Mouse (Mus musculus) heart, postnatal 0 days (tissue): ENCODE measurements at regions not wholly inside any gene's neighbourhood (a gene's known extent, or its start where the extent isn't known, plus 50 kb on each side); places are given as distances from the start of the nearest gene placed in this dataset.

ENCODE experiments used
- ATAC-seq: fragments of 200-750 bp; cut with Nextera tagmentation; 2 replicates; pipeline ENCODE4 v1.8.0; 2017; ENCODE audit warnings: low read depth, moderate number of reproducible peaks, moderate library complexity; ENCODE audit not compliant: insufficient read depth
- DNase-seq: peaks from one replicate; pipeline ENCODE4 v3.0.0-alpha.2; 2016; ENCODE audit warnings: low spot score
- H3K27ac ChIP-seq: fragments of 300-500 bp; sonication (generic); 2 replicates; pipeline ENCODE4 v1.5.1; 2014; ENCODE audit warnings: low read depth, mild to moderate bottlenecking
- H3K27me3 ChIP-seq: fragments of 300-500 bp; sonication (generic); 2 replicates; pipeline ENCODE4 v1.6.1; 2014; ENCODE audit warnings: low read length, mixed read lengths; ENCODE audit not compliant: control insufficient read depth, insufficient read depth
- H3K36me3 ChIP-seq: fragments of 300-500 bp; sonication (generic); replicated peaks from 2 replicates; pipeline ENCODE4 v1.6.1; 2014; ENCODE audit warnings: low read length, mixed read lengths; ENCODE audit not compliant: control insufficient read depth, insufficient read depth
- H3K4me1 ChIP-seq: fragments of 300-500 bp; sonication (generic); 2 replicates; pipeline ENCODE4 v1.6.1; 2014; ENCODE audit warnings: antibody characterized with exemption; ENCODE audit not compliant: control insufficient read depth, insufficient read depth
- H3K4me2 ChIP-seq: fragments of 300-500 bp; sonication (generic); 2 replicates; pipeline ENCODE4 v1.6.1; 2014; ENCODE audit warnings: low read depth, mild to moderate bottlenecking, low read length, moderate library complexity
- H3K4me3 ChIP-seq: fragments of 300-500 bp; sonication (generic); 2 replicates; pipeline ENCODE4 v1.5.1; 2014; ENCODE audit warnings: low read depth, low read length
- H3K9ac ChIP-seq: fragments of 300-500 bp; sonication (generic); replicated peaks from 2 replicates; pipeline ENCODE4 v1.6.1; 2014; ENCODE audit warnings: low read depth, low read length, mixed read lengths
- H3K9me3 ChIP-seq: fragments of 300-500 bp; sonication (generic); replicated peaks from 2 replicates; pipeline ENCODE4 v1.6.1; 2016; ENCODE audit warnings: low read length; ENCODE audit not compliant: control insufficient read depth
- CTCF ChIP-seq: IDR thresholded peaks from 2 replicates; pipeline ENCODE4 v1.5.1; 2016; ENCODE audit warnings: antibody characterized with exemption, control low read depth, low read depth
- EP300 ChIP-seq: IDR thresholded peaks from 2 replicates; pipeline ENCODE4 v1.6.1; 2016; ENCODE audit warnings: antibody characterized with exemption, low read depth
- WGBS: fragments of 180-500 bp; shearing (Covaris S2); extraction: QIAGEN DNeasy Blood & Tissue Kit; methylation state at CpG from one replicate; pipeline ENCODE4 v1.1.7; 2014; 5-methylcytosine and 5-hydroxymethylcytosine counted together

DNA sequence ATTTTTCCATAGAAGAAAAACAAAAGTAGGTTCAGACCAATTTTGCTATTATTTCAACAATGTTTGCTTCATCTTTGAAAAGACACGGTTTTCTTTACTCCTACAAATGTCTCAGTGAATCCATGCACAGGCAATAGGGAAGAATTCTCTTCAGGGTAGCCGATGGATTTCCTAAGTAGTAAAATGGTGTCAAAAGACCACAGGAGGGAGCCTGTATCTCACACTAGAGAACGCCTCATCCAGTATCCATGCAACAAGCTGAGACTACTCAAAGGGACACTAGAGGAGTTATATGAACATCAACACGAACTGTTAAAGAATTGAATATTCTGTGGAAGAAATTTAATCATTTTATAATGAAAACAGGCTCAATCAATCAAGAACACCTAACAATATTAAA is 174.8 kb upstream of the Tacr3 start:
- H3K27ac ChIP-seq = no peak overlapping the region
- TF ChIP-seq CTCF (peak; percentile 46), EP300 (no peak)
- H3K9ac ChIP-seq = no peak overlapping the region
- 25% methylated on average over 4 of the region's 4 CpGs for WGBS
- H3K36me3 ChIP-seq = no peaks in the 10 kb centered on the region
- no peak for DNase-seq
- H3K4me1 ChIP-seq = no peaks in the 10 kb centered on the region
- no peaks in the 10 kb centered on the region for H3K27me3 ChIP-seq
- no peak overlapping the region for H3K4me2 ChIP-seq
- no peaks in the 10 kb centered on the region for H3K9me3 ChIP-seq
- H3K4me3 ChIP-seq = no peak overlapping the region
- no peak for ATAC-seq

DNA sequence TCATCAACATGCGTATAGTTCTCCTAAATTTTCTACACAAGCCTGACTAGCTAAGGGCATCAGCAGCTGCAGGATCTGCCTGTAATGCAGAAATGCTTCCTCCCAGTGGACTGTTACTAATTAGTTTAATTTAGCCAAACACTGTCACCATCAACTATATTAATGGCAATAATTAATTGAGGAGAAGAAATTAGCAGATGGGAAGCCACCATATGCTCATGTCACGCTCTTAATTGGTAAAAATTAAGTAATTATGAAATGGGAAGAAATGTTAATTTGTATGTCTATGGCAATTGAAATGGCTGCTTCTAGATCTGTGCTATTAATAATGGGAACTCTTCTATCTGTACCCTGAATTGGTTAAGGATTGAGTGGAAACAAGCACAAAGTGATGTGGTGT is 133.9 kb upstream of the Tacr3 start:
- H3K27me3 ChIP-seq = no peaks in the 10 kb centered on the region
- no peaks in the 10 kb centered on the region for H3K36me3 ChIP-seq
- no peak overlapping the region for H3K4me3 ChIP-seq
- DNase-seq (no peak), ATAC-seq (no peak)
- H3K4me2 ChIP-seq = no peak overlapping the region
- 84% methylated on average over 2 of the region's 2 CpGs for WGBS
- no peak for TF ChIP-seq CTCF
- TF ChIP-seq EP300 = no peak
- no peaks in the 10 kb centered on the region for H3K9me3 ChIP-seq
- H3K4me1 ChIP-seq = no peaks in the 10 kb centered on the region
- H3K9ac ChIP-seq = no peak overlapping the region
- no peak overlapping the region for H3K27ac ChIP-seq

DNA sequence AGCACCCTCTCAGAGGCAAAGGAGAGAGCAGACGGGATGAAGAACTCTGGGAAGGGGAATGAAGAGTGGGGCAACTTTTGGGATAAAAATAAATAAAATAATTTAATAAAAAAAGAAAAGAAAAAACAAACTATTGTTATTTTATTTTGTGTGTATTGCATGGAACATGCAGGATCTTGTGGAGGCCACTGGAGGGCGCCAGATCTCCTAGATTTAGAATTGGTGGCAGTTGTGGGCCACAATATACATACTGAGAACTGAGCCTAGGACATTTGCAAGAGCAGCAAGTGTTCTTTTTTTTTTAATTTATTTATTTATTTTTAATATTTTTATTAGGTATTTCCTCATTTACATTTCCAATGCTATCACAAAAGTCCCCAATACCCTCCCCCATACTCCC is 110.2 kb upstream of the Tacr3 start:
- no peak overlapping the region for H3K4me2 ChIP-seq
- H3K36me3 ChIP-seq = no peaks in the 10 kb centered on the region
- H3K4me1 ChIP-seq = no peaks in the 10 kb centered on the region
- H3K27me3 ChIP-seq = no peaks in the 10 kb centered on the region
- ATAC-seq = no peak
- H3K9ac ChIP-seq = no peak overlapping the region
- no peak for DNase-seq
- no peaks in the 10 kb centered on the region for H3K9me3 ChIP-seq
- no peak for TF ChIP-seq EP300
- no peak; the same call in 1 of the 2 replicates for TF ChIP-seq CTCF
- H3K4me3 ChIP-seq = no peak overlapping the region
- no peak overlapping the region for H3K27ac ChIP-seq
- 29% methylated on average over 2 of the region's 2 CpGs for WGBS

DNA sequence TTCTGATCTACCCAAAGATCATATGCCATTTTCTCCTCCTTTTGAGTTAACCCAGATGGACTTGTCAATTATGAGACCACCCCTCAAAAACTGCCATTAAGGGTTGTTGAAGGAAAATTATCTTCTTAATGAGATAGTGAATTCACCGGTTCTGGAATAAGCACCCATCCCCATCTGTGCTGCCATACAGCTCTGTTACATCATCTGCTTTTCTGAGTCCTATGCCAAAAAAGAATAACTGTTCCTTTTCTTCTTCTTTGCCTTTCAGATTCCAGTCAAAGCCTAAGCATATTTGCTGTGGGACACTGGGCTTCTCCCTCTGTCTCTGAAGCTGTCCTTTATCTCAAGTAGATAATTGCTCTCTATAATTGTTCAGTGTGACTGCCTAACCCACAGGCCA is 93.1 kb upstream of the Tacr3 start:
- no peak overlapping the region for H3K4me3 ChIP-seq
- TF ChIP-seq EP300 (no peak), CTCF (no peak)
- DNase-seq (no peak), ATAC-seq (no peak)
- H3K27me3 ChIP-seq = no peaks in the 10 kb centered on the region
- H3K4me1 ChIP-seq = no peaks in the 10 kb centered on the region
- H3K36me3 ChIP-seq = no peaks in the 10 kb centered on the region
- no peaks in the 10 kb centered on the region for H3K9me3 ChIP-seq
- 32% methylated on average over 1 of the region's 1 CpGs for WGBS
- H3K9ac ChIP-seq = no peak overlapping the region
- no peak overlapping the region for H3K27ac ChIP-seq
- H3K4me2 ChIP-seq = no peak overlapping the region

DNA sequence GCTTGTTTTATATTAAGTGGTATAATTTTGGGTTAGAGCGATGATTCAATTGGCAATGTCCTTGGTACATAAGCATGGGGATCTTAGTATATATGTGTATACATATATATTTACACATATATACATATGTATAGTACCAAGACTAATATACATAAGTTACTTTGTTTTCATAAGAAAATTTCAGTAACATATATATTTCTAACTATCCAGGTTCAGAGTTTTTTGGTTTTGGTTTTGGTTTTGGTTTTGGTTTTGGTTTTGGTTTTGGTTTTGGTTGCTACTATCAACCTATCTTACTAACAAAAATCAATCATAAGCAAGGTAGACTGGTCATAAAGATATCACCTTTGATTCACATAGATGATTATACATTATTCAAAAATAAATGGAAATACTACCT is 67.7 kb upstream of the Tacr3 start:
- Histone ChIP-seq H3K36me3 (no peaks in the 10 kb centered on the region), H3K4me3 (no peak overlapping the region), H3K4me2 (no peak overlapping the region), H3K27ac (no peak overlapping the region), H3K27me3 (no peaks in the 10 kb centered on the region), H3K9me3 (no peaks in the 10 kb centered on the region), H3K4me1 (no peaks in the 10 kb centered on the region), H3K9ac (no peak overlapping the region)
- no peak for TF ChIP-seq CTCF
- TF ChIP-seq EP300 = no peak
- ATAC-seq (no peak), DNase-seq (no peak)
- 91% methylated on average over 1 of the region's 1 CpGs for WGBS

DNA sequence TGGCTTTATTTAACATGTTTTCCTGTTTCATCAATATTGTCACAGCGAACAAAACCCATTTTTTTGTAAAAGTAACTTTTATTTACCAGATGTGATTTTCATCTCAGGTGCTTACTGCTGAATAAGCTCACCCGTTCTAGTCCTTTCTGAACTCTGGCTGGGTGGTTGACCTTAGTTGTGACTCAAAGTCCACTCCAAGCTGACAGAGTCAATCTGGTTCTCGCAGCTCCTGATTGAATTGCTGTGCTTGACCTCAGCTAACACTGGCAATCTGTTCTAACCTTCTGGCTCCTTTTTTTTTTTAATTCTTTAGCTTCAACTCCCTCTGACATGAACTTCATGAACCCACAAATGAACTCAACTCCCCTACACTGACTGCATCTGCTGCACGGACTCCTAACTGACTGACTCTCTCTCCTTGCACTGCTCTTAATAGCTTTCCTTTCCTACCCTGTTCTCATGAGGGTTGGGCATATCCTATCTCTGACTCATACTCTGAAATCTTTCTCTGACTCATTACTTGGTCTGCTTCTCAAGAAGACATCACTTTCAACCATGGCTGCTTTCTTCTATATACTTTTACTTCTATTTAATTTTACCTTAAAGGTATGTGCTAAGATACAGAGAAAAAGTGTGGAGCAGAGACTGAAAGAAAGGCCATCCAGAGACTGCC is 65.4 kb upstream of the Tacr3 start:
- Histone ChIP-seq H3K36me3 (no peaks in the 10 kb centered on the region), H3K4me2 (no peak overlapping the region), H3K27me3 (no peaks in the 10 kb centered on the region), H3K4me3 (no peak overlapping the region), H3K4me1 (no peaks in the 10 kb centered on the region), H3K9me3 (no peaks in the 10 kb centered on the region), H3K9ac (no peak overlapping the region), H3K27ac (no peak overlapping the region)
- TF ChIP-seq CTCF = no peak
- no peak for TF ChIP-seq EP300
- 59% methylated on average over 4 of the region's 4 CpGs for WGBS
- ATAC-seq = no peak
- DNase-seq = no peak
